Mouse (Mus musculus) layer of hippocampus, adult 18-20 months (tissue): ENCODE data around the gene Zfand3. TPM values are rescaled to one million over a fixed set of nuclear protein-coding genes. Genes with fewer than 3 reads are reported as not detected.

Experiments
- DNase-seq, 2 experiments: peaks; one replicate each; pipeline ENCODE4 v3.0.0; 2022; ENCODE audit warnings: low spot score in 2 of 2
- total RNA-seq, 2 experiments: library from RNA; stranded (reverse); gene quantifications; 2 replicates each; pipeline ENCODE4 v1.2.3; 2021

Gene Zfand3
- total RNA-seq, 2 experiments from 2014 or later: 119 to 120 TPM

DNA sequence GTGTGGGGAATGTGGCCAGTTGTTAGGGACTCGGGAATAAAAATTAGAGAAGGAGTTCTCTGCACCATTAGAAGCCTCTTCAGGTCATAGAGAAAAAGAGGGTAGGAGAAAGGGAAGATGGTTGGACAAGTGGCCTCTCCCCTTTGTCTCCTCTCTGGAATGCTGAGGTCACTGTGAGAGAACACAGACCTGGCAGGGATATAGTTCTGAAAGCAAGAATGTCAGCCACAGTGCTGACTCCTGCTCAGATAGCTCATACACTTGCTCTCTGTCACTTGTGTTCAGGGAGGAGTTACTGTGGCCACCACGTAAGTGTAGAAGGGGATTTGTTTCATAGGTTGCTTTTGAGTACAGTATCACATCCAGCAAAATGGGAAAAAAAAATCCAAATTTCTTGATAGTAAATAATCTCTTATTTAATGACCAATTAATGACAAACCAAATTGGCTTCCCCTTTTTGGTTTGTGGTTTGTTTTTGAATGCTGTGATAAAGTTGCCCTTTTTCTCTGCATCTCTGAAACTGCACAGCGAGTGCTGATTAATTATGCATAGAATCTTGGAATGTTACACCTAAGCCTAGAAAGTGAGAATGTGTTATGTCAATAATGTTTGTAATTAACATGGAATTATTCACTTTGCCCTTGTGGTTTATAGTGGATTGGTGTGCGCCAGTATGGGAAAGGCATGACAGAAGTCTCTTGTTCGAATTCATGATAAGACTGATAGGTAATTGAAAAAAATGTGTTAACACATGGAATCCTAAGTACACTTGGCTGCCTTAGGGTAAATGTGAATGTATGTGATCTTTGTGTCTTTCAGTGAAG lies 47.2 kb downstream of the Zfand3 start:
- no peak for DNase-seq

DNA sequence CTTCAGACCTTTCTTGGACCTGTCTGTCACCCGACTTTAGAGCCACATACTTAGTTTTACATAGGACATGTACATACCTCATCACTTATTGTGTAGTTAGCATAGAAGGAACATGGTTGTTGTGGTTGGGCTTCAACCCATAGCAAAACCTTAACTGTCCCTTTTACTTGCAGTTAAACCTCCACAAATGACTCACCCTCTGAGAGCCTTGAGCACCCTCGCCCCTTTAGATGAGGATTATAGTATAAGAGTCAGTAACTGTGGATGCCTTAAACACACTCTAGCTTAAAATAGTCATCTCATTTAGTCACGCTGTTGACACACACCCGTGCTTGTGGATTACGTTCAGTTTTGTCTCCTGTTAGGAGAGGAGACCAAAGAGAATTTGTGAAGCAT lies 47.8 kb downstream of the Zfand3 start:
- no peak for DNase-seq

DNA sequence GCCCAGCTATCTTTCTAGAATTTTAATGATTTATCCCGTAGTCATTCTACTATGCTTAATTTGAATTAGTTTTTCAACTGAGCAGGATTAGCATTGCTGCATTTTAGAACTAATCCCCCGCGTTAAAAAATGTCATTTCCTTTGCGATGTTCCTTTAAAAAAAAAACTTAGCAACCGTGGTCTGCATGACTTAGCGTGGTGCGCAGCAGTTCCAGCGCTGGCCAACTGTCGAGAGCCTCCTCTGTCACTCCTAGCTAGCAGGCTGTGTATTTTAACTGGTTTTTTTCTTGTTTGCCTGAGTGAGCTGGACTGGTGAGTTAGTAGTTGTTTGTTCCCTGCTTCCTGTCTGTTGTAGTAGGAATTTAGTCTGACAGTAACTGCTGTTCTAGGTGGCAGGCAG lies 48.9 kb downstream of the Zfand3 start:
- peak; percentile 52 to 57 for DNase-seq

DNA sequence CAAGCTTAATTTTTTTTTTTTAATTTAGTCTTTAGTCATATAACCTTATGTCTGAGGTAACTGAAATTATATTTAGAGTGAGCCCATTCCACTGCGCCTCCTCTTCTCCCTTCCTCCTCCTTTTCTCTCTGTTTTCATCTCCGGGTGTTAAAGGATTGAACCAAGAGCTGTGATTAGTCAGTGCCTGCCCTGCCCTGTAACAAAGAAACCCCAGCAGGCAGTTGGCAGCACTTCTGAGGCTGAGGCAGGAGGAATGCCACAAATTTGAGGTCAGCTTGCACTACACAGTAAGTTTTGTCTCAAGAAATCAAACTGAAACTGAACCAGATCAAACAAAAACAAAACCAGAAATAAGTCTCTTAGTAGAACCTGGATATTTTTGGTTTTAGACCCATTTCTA lies 49.3 kb downstream of the Zfand3 start:
- no peak for DNase-seq

DNA sequence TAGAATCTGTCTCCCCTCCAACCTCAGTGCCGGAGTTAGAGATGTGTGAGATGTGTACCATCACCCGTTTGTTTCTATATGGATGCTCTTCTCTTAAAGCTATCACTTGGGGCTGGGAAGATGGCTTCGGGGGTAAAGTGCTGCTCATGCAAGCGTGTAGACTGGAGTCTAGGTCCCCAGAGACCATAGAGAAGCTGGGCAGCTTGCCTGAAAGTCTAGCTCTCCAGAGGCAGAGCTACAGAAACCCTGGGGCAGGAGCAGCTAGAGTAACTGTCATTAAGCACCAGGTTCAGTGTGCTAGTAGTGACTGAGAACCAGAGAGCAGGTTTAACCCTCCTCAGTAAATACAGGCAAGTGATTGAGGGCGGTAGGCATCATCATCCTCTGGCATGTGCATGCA lies 51.7 kb downstream of the Zfand3 start:
- no peak for DNase-seq

DNA sequence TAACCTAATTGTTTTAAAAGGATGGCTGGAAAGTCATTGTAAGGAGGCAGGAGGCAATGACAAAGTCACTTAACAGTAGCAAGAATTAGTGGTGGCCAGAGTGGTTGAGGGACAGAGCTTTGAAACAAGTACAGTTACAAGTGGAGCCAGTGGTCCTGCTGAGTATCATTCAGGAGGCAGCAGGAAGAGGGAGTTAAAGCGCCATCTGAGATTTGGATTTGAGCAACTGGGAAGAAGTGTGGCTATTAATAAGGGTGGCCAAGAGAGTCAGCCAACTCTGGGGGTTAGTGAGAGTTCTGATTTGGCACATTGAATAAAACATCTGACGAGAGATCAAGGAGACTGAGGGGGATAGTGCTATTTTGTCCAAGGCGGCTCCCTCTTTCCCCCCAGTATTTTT lies 54.1 kb downstream of the Zfand3 start:
- DNase-seq: no peak

DNA sequence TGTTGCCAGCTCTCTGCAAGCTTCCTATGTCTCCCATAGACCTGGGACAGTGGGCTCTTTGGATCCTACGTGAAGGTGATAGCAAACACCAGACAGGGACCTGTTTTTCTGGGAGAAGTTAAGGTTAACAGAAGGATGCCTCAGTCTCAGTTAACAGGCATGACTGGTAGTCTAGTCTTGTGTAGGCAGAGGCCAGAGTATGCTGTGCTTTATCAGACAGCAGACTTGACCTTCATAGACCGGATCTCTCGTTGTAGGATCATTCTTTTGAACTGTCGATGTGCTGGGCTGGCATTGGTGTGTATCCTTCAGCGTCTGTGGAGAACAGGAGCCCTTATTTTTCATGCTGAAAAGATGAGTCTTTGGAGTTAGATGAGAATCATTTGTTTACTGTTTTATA lies 54.5 kb downstream of the Zfand3 start:
- no peak for DNase-seq

DNA sequence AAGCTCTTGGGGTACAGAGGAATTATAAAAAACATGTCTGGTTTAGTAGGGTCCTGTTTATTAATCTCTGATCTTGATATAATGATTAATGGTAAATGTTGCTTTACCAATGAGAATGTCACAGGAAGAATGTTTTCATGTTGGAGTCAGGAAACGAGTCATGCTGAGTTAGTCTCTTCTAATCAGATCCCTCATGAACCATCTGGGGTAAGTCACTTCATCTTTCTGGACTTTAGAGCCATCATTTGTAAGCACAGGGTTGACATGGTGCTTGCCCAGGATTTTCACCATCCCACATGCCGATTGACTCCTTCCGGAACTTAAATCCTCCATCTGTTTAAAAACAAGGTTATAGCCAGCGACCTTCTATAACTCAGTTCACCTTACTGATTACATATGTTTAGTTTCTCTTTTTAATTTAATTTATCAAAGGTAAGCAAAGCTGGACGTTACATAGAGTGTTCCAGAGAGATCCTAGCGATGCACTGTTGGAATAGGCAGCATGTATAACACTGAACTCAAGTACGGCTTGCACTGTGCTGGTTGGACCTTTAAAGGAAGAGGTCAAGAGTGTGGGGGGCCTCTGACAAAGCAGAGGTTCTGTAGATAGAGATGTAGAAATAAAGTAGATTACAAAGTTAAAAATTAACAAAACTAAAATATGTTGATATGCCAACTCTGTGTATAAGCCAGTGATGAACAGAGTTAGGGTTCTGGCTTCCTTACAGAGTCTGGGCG lies 56.7 kb downstream of the Zfand3 start:
- no peak for DNase-seq

DNA sequence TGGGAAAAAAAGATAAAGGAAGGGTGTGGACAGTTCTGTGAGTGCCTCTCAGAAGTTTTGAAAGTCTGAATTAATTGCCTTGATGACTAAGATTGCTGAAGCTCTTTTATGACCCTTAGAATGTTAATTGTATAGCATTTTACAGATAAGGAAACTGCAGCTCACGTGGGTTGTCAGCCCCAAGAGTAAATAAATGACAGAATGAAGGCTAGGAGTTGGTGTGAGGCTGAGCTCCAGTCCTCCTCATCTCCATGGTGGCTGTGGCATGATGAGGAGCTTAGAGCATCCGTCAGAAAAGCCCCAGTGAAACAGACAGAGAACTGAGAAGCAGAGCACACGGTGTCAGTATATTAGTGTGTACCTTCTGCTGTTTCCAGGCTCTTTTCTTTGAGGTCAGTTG lies 59.3 kb downstream of the Zfand3 start:
- DNase-seq: no peak

DNA sequence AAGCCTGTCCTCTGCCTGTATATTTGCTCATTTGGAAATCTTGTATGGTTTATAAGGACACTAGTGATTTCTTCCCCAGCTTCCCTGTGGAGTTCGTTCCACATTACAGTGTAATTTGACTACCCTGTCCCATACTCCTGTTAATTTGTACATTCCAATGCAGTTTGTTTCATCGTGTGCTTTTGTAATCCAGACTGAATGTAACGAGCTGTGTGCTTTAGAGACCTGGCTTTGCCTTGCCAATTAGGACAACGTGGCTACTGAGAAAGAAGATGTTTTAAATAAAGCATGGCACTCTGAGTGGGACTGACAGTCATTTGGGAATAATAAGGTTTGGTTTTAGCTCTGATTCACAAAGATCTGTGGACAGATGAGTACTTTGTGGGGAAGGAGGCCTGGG lies 60.2 kb downstream of the Zfand3 start:
- DNase-seq: no peak

DNA sequence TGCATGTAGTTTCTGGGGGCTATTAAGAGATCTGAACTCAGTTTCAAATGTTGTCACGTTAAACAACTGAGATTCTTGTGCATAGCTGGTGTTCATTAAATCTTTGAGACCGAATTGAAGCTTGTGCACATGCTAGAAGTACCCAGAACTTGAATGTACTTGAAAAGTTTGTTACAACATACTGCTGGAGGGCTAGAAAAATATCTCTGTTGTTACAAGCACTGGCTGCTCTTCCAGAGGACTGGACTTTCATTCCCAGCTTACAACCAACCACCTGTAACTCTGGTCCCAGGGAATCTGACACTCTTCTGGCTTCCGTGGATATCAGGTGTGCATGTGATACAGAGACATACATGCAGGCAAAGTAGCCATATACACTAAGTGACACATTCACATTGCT lies 65.2 kb downstream of the Zfand3 start:
- DNase-seq: no peak

DNA sequence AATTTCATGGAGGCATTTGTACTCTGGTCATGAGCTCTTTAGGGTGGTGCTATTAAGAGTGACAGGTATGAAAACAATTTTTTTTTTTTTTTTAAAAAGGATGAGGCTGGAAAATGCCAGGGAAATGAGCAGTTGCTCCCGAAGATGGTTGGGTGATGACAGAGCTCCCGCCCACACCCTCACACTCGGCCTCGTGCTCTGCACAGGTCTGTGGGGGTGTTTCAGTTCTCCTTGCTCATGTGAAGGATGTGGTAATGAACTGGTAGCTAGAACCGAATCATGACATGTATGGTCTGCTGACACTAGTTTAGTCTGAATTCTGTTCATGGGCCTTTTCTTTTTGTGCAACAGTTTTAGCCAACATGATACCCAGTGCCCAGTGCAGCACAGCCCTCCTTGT lies 66.1 kb downstream of the Zfand3 start:
- DNase-seq: peak in 1 of 2 experiments; percentile 29

DNA sequence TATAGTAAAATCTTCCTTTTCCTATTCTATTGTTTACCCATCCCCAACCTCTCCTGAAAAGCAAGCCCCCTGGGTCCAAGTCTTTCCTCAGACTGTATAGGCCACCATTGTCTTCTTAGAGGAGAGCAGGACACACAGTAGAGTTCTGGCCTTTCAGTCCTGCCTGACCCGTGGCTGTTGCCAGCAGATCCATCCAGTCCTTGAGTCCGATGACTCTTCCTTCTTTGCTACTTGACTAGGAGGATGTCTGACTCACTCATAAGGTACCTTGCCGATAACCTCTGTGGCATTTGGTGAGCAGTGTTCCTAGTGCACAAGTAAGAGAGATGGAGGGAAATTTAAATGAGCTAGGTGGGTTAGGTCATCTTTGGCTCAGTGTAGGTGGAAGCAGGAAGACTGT lies 68.1 kb downstream of the Zfand3 start:
- DNase-seq: no peak

DNA sequence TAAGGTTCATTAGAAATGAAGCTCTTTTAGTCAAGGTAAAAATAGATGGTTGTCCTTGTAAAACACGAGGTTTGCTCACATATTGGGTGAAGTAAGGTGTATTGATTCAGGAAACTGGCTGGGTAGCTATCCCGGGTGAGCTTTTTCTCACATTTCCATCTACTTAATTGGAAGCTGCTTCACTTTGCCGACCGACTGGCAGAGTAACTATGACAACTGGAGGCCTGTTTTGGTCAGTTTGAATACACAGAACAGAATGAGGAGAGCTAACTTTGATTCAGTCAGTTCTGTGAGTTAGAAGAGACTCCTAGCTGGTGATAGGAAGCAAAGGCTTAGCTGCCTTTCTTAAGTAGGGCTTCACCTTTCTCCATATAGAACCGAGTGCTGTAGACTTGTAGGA lies 71.4 kb downstream of the Zfand3 start:
- DNase-seq: no peak

DNA sequence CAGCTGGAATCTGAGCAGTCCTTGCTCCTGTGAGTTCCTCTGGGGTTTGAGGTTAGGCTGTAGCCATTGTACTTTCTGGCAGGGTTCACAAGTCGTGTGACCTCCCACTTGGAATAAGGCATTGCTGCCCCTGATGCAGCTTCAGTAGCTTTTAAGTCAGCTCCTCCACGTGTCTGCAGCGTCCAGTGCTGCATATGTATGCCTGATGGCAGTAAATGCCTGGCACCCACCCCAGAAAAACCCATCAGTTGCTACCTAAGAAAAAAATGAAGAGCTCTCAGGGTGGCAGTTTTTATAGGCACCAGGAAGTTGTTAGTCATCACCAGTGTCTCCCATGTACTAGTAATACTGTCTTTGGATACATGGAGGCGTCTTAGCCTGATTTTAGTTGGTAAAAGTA lies 79.5 kb downstream of the Zfand3 start:
- no peak for DNase-seq

DNA sequence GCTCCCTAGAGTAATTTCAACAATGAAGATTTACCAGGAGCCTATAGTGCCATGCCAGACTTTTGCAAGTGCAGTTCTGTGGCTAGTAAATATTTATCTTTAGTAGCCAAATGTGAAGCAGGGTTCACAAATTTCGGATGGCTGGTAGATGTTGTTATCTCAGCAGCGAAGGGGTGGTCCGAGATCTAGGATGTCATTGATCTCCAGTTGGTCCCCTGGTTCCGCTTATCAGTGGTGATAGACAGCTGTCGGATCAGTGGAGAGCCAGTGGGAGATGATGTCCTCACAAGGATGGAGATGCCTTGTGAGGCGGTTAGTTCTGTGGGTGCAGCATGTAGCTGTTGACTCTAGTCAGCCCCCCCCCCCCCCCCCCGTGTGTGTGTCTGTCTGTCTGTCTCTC lies 82.2 kb downstream of the Zfand3 start:
- DNase-seq: no peak

DNA sequence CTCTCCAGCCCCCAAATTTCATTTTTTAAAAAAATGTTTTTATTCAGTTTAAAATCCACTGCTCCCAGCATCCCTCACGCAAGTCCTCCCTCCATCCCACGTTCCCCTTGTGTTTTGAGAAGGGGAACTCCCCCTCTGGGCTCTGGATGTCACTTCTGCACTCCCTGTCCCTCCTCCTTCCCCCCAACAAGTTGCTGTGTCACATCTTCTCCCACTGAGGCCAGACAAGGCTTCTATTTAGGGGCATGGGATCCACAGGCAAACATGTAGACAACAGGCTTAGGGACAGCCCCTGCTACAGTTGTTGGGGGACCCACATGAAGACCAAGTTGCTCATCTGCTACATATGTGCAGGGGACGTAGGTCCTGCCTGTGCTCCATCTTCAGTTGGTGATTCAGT lies 83.9 kb downstream of the Zfand3 start:
- no peak for DNase-seq

DNA sequence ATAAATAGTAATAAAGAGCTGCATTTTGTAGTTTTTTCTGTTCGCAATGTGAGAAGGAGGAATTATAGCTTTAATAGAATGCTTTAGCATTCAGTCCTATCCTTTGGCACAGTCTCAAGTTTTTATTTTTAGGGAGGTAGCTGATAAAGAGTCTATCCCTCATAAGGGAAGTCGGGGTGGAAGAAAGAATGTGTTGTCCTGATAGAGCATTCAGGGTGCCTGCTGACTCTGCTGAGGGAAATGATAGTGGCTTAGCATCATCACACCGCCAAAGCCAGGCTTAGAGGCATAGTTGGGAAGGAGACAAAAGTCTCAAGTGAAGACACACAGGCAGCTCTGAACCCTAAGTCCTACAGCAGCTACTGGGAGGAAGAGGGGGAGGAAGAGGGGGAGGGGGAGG lies 85.9 kb downstream of the Zfand3 start:
- no peak for DNase-seq

DNA sequence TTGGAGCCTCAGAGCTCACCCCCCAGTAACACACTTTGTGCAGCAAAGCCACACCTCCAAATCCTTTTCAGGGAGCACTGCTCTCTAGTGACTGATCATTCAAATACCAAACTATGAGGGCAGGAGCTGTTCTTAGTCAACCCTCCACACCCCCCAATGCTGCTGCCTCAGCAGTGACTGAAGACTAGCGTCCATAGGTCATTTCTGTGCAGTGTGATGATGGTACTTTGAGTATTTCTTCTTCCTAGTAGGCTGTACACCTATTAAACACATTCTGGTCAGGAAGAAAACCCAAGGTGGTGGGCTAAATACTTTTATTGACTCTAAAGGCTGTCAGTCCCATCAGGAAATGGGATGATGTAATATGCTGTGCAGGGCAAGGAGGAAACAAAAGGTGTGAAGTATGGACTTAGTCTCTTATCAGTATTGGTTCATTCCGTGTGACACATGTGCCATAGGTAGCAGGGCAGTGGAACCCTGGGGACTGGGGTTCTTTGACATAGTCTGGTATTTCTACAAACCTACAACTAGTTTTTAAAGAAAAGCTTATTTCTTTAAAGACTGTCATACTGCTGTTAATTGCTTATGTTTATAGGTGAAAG lies 88.7 kb downstream of the Zfand3 start:
- DNase-seq: no peak

DNA sequence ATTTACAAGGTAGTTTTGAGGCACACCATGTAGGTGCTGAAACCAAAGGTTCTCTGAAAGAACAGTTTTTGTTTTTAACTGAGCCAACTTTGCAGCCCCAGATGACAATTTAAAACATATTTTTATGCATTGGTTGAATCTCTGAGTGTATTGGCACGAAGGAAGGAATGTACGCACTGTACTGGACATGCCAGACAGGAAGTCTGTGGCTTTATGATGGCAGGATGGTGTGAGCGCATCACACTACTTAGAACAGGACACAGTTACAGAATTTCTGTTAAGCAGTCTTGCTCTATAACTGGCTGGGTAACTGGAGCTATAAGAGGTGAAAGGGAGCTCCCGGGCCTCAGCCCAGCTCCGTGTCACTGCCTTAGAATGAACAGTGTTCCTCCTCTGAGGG lies 92.6 kb downstream of the Zfand3 start:
- no peak for DNase-seq

DNA sequence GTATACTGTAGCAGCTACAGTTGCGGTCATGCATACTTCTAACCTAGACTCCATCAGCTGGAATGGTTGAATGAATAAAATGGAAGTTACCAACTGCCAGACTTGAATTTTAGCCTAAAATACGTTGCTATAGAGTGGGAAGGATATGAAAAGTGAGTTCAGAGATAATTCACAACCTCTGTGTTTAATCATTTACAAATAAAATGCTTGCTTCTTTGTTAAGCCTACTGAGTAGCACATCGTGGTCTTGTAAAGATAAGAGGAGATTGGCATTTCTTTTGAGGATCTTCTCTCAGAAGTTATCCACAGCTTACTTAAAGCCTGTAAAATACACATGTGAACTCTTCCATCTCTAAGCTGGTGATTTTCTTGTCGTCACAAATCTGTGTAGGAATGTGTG lies 93.1 kb downstream of the Zfand3 start:
- no peak for DNase-seq

DNA sequence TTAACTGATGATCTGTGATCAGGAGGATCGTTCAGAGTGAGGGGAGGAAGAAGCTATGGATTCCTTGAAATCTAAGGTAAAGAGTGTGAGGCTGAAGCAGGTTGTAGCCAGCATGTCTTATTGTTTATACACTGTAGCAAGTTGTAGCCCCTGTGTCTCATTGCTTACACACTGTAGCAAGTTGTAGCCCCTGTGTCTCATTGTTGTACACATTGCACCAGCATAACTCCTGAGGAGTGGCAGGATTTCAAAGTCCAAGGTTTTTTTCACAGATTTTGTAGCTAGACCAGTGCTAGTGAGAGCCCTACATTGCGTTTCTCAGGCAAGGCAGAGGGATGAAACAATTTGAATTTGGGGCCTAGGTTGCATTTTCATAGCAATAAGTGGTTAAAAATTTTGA lies 95.1 kb downstream of the Zfand3 start:
- DNase-seq: no peak

DNA sequence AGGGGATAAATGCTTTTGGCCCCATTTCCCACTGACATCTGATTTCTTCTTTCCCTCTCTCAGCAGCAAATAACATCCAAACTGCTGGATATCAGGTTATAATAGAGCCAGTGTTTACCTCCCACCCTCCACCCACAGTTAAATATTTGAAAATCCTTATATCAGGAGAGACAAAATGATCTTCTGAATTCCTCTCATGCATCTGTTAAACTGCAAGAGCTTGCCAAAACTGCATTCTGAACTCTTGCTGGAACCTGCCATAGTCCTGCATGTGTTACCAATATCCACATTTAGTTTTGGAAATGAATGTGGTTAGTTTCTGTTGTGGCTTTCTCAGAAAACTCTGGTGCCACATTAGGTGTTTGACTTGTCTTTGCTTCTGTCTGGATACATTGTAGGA lies 97.3 kb downstream of the Zfand3 start:
- no peak for DNase-seq
